Mouse (Mus musculus) stomach, postnatal 0 days (tissue): ENCODE measurements at regions not wholly inside any gene's neighbourhood (a gene's known extent, or its start where the extent isn't known, plus 50 kb on each side); places are given as distances from the start of the nearest gene placed in this dataset.

ENCODE experiments used
- ATAC-seq: fragments of 200-750 bp; cut with Nextera tagmentation; 2 replicates; pipeline ENCODE4 v1.8.0; 2017; ENCODE audit not compliant: low FRiP score, low TSS enrichment
- DNase-seq: peaks from one replicate; pipeline ENCODE4 v3.0.0-alpha.2; 2016; ENCODE audit warnings: low spot score
- H3K27ac ChIP-seq: fragments of 300-500 bp; sonication (generic); replicated peaks from 2 replicates; pipeline ENCODE4 v1.5.1; 2014; ENCODE audit warnings: mild to moderate bottlenecking, control low read depth
- H3K27me3 ChIP-seq: fragments of 300-500 bp; sonication (generic); 2 replicates; pipeline ENCODE4 v1.6.1; 2014; ENCODE audit warnings: low read length; ENCODE audit not compliant: control insufficient read depth, insufficient read depth
- H3K36me3 ChIP-seq: fragments of 300-500 bp; sonication (generic); 2 replicates; pipeline ENCODE4 v1.6.1; 2014; ENCODE audit warnings: low read length, mixed read lengths; ENCODE audit not compliant: control insufficient read depth, insufficient read depth
- H3K4me1 ChIP-seq: fragments of 300-500 bp; sonication (generic); replicated peaks from 2 replicates; pipeline ENCODE4 v1.6.1; 2014; ENCODE audit warnings: antibody characterized with exemption; ENCODE audit not compliant: control insufficient read depth, insufficient read depth
- H3K4me2 ChIP-seq: fragments of 300-500 bp; sonication (generic); replicated peaks from 2 replicates; pipeline ENCODE4 v1.6.1; 2014; ENCODE audit warnings: low read depth, mild to moderate bottlenecking, control low read depth, moderate library complexity
- H3K4me3 ChIP-seq: fragments of 300-500 bp; sonication (generic); 2 replicates; pipeline ENCODE4 v1.5.1; 2014; ENCODE audit warnings: low read depth, low read length, control low read depth
- H3K9ac ChIP-seq: fragments of 300-500 bp; sonication (generic); 2 replicates; pipeline ENCODE4 v1.6.1; 2014; ENCODE audit warnings: mild to moderate bottlenecking, low read length, control low read depth, mixed read lengths
- H3K9me3 ChIP-seq: fragments of 300-500 bp; sonication (generic); 2 replicates; pipeline ENCODE4 v1.6.1; 2016; ENCODE audit warnings: low read length; ENCODE audit not compliant: control insufficient read depth
- CTCF ChIP-seq: IDR thresholded peaks from 2 replicates; pipeline ENCODE4 v1.5.1; 2016; ENCODE audit warnings: antibody characterized with exemption, low read depth, mild to moderate bottlenecking, moderate library complexity
- EP300 ChIP-seq: optimal IDR thresholded peaks from 2 replicates; pipeline ENCODE3; 2016; ENCODE audit warnings: antibody characterized with exemption
- WGBS: fragments of 180-500 bp; shearing (Covaris S2); extraction: QIAGEN DNeasy Blood & Tissue Kit; methylation state at CpG from one replicate; pipeline ENCODE4 v1.1.7; 2014; 5-methylcytosine and 5-hydroxymethylcytosine counted together

- no peak for ATAC-seq
- H3K27me3 ChIP-seq = no peaks in the 10 kb centered on the region
- no peak for TF ChIP-seq EP300
- TF ChIP-seq CTCF = no peak
Measured at GRCm38 (mm10) chr9:14202551-14203306, 72.1 kb upstream of the Sesn3 start.

GRCm38 (mm10) chr9:14203307-14203695, 71.6 kb upstream of the Sesn3 start:
- DNase-seq = no peak
- H3K9ac ChIP-seq = no peak overlapping the region
- TF ChIP-seq EP300 = no peak
- TF ChIP-seq CTCF = no peak
- H3K4me3 ChIP-seq = no peak overlapping the region
- H3K4me2 ChIP-seq = no peak overlapping the region
- no peaks in the 10 kb centered on the region for H3K36me3 ChIP-seq
- H3K9me3 ChIP-seq = no peaks in the 10 kb centered on the region
- H3K27me3 ChIP-seq = no peaks in the 10 kb centered on the region
- WGBS = 64% methylated on average over 2 of the region's 2 CpGs
- no peak overlapping the region for H3K27ac ChIP-seq
- 0 out of 2 replicates have a peak, but pooled peaks cover 4% of the 10 kb centered on the region for H3K4me1 ChIP-seq
- no peak for ATAC-seq

More at GRCm38 (mm10) chr9:14202551-14203306, 72.1 kb upstream of the Sesn3 start:
- Histone ChIP-seq H3K4me3 (no peak overlapping the region), H3K27ac (no peak overlapping the region), H3K9me3 (no peaks in the 10 kb centered on the region), H3K4me1 (0 out of 2 replicates have a peak, but pooled peaks cover 4% of the 10 kb centered on the region), H3K4me2 (no peak overlapping the region), H3K9ac (no peak overlapping the region), H3K36me3 (no peaks in the 10 kb centered on the region)
- WGBS = 68% methylated on average over 10 of the region's 10 CpGs
- no peak for DNase-seq

GRCm38 (mm10) chr9:14203768-14204416, 71.0 kb upstream of the Sesn3 start:
- Histone ChIP-seq H3K9me3 (no peaks in the 10 kb centered on the region), H3K27ac (no peak overlapping the region), H3K4me2 (no peak overlapping the region), H3K4me1 (0 out of 2 replicates have a peak, but pooled peaks cover 4% of the 10 kb centered on the region), H3K9ac (no peak overlapping the region), H3K36me3 (no peaks in the 10 kb centered on the region), H3K4me3 (no peak overlapping the region), H3K27me3 (no peaks in the 10 kb centered on the region)
- DNase-seq (no peak), ATAC-seq (no peak)
- 53% methylated on average over 11 of the region's 11 CpGs for WGBS
- TF ChIP-seq CTCF (no peak), EP300 (no peak)

- DNase-seq (no peak), ATAC-seq (no peak)
- no peak overlapping the region for H3K4me3 ChIP-seq
- no peak overlapping the region for H3K9ac ChIP-seq
- H3K36me3 ChIP-seq = no peaks in the 10 kb centered on the region
- H3K27me3 ChIP-seq = no peaks in the 10 kb centered on the region
- no peak overlapping the region for H3K27ac ChIP-seq
- WGBS = 81% methylated on average over 1 of the region's 1 CpGs
- H3K4me2 ChIP-seq = no peak overlapping the region
- no peaks in the 10 kb centered on the region for H3K9me3 ChIP-seq
- H3K4me1 ChIP-seq = 0 out of 2 replicates have a peak, but pooled peaks cover 2% of the 10 kb centered on the region
- TF ChIP-seq CTCF (no peak), EP300 (no peak)
Measured at GRCm38 (mm10) chr9:14204817-14205216, 70.0 kb upstream of the Sesn3 start.

GRCm38 (mm10) chr9:14206838-14207560, 67.9 kb upstream of the Sesn3 start:
- DNase-seq = no peak
- H3K9ac ChIP-seq = no peak overlapping the region
- H3K9me3 ChIP-seq = no peaks in the 10 kb centered on the region
- WGBS = 54% methylated on average over 16 of the region's 16 CpGs
- H3K4me1 ChIP-seq = 0 out of 2 replicates have a peak, but pooled peaks cover 2% of the 10 kb centered on the region
- no peaks in the 10 kb centered on the region for H3K36me3 ChIP-seq
- H3K27me3 ChIP-seq = no peaks in the 10 kb centered on the region
- ATAC-seq = peak; percentile 77
- TF ChIP-seq EP300 = no peak
- no peak for TF ChIP-seq CTCF
- H3K4me3 ChIP-seq = no peak overlapping the region
- H3K27ac ChIP-seq = 0 out of 2 replicates have a peak overlapping the region, but pooled peaks have one; percentile 24
- H3K4me2 ChIP-seq = no peak overlapping the region; the same call in 1 of the 2 replicates
